Mouse (Mus musculus): Measurements from ENCODE around the gene Fam8a1.
A peak's percentile ranks its signal among the peaks of the same experiment; 100 is the strongest.

Fam8a1 gene

GRCm38 (mm10) chr13:46674601-46675000 is 5.3 kb downstream of the Fam8a1 start:
- peak; percentile 18 for DNase-seq (ENCODE audit: low read depth)

- DNase-seq (ENCODE audit: low read depth) = no peak
These were observed 8.4 kb downstream of the Fam8a1 start for GRCm38 (mm10) chr13:46677721-46678120.

- no peak for DNase-seq (ENCODE audit: low read depth)
These were observed 13.6 kb downstream of the Fam8a1 start for GRCm38 (mm10) chr13:46682921-46683320.

- no peak for DNase-seq (ENCODE audit: low read depth)
These were observed 14.0 kb downstream of the Fam8a1 start for GRCm38 (mm10) chr13:46683370-46683769.

- no peak for DNase-seq (ENCODE audit: low read depth)
These were observed 21.4 kb downstream of the Fam8a1 start for GRCm38 (mm10) chr13:46690559-46691241.

GRCm38 (mm10) chr13:46695296-46695908 is 26.1 kb downstream of the Fam8a1 start:
- no peak for DNase-seq (ENCODE audit: low read depth)

GRCm38 (mm10) chr13:46695932-46696331 is 26.6 kb downstream of the Fam8a1 start:
- DNase-seq (ENCODE audit: low read depth) = no peak

GRCm38 (mm10) chr13:46696788-46697187 is 27.5 kb downstream of the Fam8a1 start:
- DNase-seq (ENCODE audit: low read depth) = no peak

GRCm38 (mm10) chr13:46699372-46699771 is 30.1 kb downstream of the Fam8a1 start:
- DNase-seq (ENCODE audit: low read depth) = no peak

- no peak for DNase-seq (ENCODE audit: low read depth)
These were observed 32.2 kb downstream of the Fam8a1 start for GRCm38 (mm10) chr13:46701486-46701885.

- DNase-seq (ENCODE audit: low read depth) = no peak
These were observed 33.8 kb downstream of the Fam8a1 start for GRCm38 (mm10) chr13:46703138-46703537.

- no peak for DNase-seq (ENCODE audit: low read depth)
These were observed 44.2 kb downstream of the Fam8a1 start for GRCm38 (mm10) chr13:46713486-46713885.

GRCm38 (mm10) chr13:46715976-46716639 is 46.8 kb downstream of the Fam8a1 start:
- no peak for DNase-seq (ENCODE audit: low read depth)

GRCm38 (mm10) chr13:46718893-46719400 is 49.6 kb downstream of the Fam8a1 start:
- no peak for DNase-seq (ENCODE audit: low read depth)

- DNase-seq (ENCODE audit: low read depth) = no peak
These were observed 51.7 kb downstream of the Fam8a1 start for GRCm38 (mm10) chr13:46721009-46721408.

GRCm38 (mm10) chr13:46724371-46724770 is 55.0 kb downstream of the Fam8a1 start:
- no peak for DNase-seq (ENCODE audit: low read depth)

- no peak for DNase-seq (ENCODE audit: low read depth)
These were observed 55.9 kb downstream of the Fam8a1 start for GRCm38 (mm10) chr13:46725227-46725626.

- no peak for DNase-seq (ENCODE audit: low read depth)
These were observed 57.1 kb downstream of the Fam8a1 start for GRCm38 (mm10) chr13:46726288-46727037.

GRCm38 (mm10) chr13:46727038-46727836 is 57.9 kb downstream of the Fam8a1 start:
- DNase-seq (ENCODE audit: low read depth) = no peak

Data from fibroblast of lung, adult 2 months (primary cell).